22 mouse cellular contexts compared by ENCODE assay signal in the genomic region with DNA sequence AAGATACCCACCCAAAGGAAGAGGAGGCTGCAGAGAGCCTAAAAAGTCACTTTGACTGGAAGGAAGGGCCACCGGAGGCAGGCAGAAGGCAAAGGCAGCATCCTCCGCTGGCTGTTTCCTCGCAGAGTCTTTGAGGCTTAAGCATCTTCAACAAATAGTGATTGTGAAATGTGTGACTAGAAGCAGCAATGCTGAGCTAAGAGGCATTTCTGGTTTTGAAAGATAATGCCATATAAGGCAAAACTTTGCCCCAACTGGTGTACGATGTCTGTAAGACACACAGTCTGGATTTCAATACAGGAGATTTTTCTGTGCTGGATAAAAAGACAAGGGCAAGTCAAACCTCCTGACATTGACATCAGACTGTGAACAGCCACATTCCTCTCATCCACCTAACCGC. TPM values are rescaled to one million over a fixed set of nuclear protein-coding genes. Genes with fewer than 3 reads are reported as not detected.
DNase-seq lines count a peak whose midpoint lies in the region; ATAC-seq and TF ChIP-seq lines count a peak whose summit lies in the region.
"Had no signal": no experiment of that assay in that cellular context is flagged by ENCODE, and none has a peak within 500 bp of the region (broad histone marks: within the 10 kb centered on the region; RNA-seq: fewer than 3 reads in every experiment).

No protein-coding gene starts in this region.

- no peaks in the 10 kb centered on the region for H3K27me3 ChIP-seq in embryonic facial prominence, embryonic 14.5 days (replicated peaks; ENCODE audit: control insufficient read depth, insufficient read depth, low read length)
- H3K27me3 ChIP-seq in embryonic facial prominence, embryonic 10.5 days (replicated peaks; ENCODE audit: low read depth, poor library complexity, severe bottlenecking): no peaks in the 10 kb centered on the region; the same call in 1 of the 2 replicates
- H3K27me3 ChIP-seq in lung, embryonic 15.5 days: no peaks in the 10 kb centered on the region
- peaks cover 9% of the 10 kb centered on the region for H3K27me3 ChIP-seq in limb, embryonic 10.5 days (ENCODE audit: low read depth, poor library complexity, severe bottlenecking)
- no peaks in the 10 kb centered on the region for H3K27me3 ChIP-seq in stomach, postnatal 0 days (ENCODE audit: control insufficient read depth, insufficient read depth, low read length)
- H3K27me3 ChIP-seq: forebrain, embryonic 15.5 days; neural tube, embryonic 13.5 days had no signal

- no peak for TF ChIP-seq CTCF in stomach, postnatal 0 days (IDR thresholded peaks at IDR 0.05; ENCODE audit: low read depth)

- ATAC-seq in embryonic facial prominence, embryonic 14.5 days (ENCODE audit: low read depth): no peak
- ATAC-seq in lung, embryonic 15.5 days (ENCODE audit: borderline replicate concordance, extremely low read depth, low FRiP score, low TSS enrichment): no peak
- peak; percentile 49; the same call in 1 of the 2 replicates for ATAC-seq in stomach, postnatal 0 days (ENCODE audit: low FRiP score, low TSS enrichment)
- ATAC-seq: CD4-positive, CD25-positive, alpha-beta regulatory T cell, adult 4 months; forebrain, embryonic 15.5 days had no signal

- no peak for TF ChIP-seq EP300 in stomach, postnatal 0 days (optimal IDR thresholded peaks at IDR 0.05)

- DNase-seq in embryonic facial prominence, embryonic 14.5 days (ENCODE audit: low spot score): peak; percentile 50
- no peak for DNase-seq in embryonic facial prominence, embryonic 10.5 days (ENCODE audit: low spot score)
- DNase-seq in lung, postnatal 25 days (ENCODE audit: low spot score): no peak
- DNase-seq in limb, embryonic 10.5 days (ENCODE audit: low spot score): no peak
- no peak for DNase-seq in stomach, postnatal 0 days (ENCODE audit: low spot score)
- DNase-seq in right cerebral cortex, adult 2 months (ENCODE audit: low spot score in 2 of 2): no peak
- no peak for DNase-seq in urinary bladder, postnatal 10 days (ENCODE audit: low spot score)
- DNase-seq: adrenal gland, postnatal 25 days; cerebellum, adult 18-20 months; gastrocnemius, adult 2 months; heart, postnatal 10 days; kidney, adult 9 months; lung, postnatal 4 days; right cerebral cortex, postnatal 14 days; thymus, postnatal 25 days had no signal

- H3K27ac ChIP-seq in embryonic facial prominence, embryonic 14.5 days (replicated peaks; ENCODE audit: low read depth, low read length): no peak overlapping the region
- H3K27ac ChIP-seq in embryonic facial prominence, embryonic 10.5 days (replicated peaks): no peak overlapping the region; the same call in 1 of the 2 replicates
- 0 out of 2 replicates have a peak overlapping the region, but pooled peaks have one; percentile 8 for H3K27ac ChIP-seq in lung, embryonic 15.5 days
- peak overlapping the region; percentile 37; the same call in 1 of the 2 replicates for H3K27ac ChIP-seq in limb, embryonic 10.5 days
- H3K27ac ChIP-seq in stomach, postnatal 0 days (replicated peaks): peak overlapping the region; percentile 78
- H3K27ac ChIP-seq: forebrain, embryonic 15.5 days; gastrocnemius, adult 2 months; liver, embryonic 14.5 days; neural tube, embryonic 13.5 days had no signal

- H3K36me3 ChIP-seq in embryonic facial prominence, embryonic 14.5 days (ENCODE audit: control insufficient read depth, insufficient read depth, low read length): no peaks in the 10 kb centered on the region
- peaks cover 5% of the 10 kb centered on the region for H3K36me3 ChIP-seq in embryonic facial prominence, embryonic 10.5 days (replicated peaks)
- H3K36me3 ChIP-seq in lung, embryonic 15.5 days: no peaks in the 10 kb centered on the region
- H3K36me3 ChIP-seq in limb, embryonic 10.5 days: no peaks in the 10 kb centered on the region
- no peaks in the 10 kb centered on the region for H3K36me3 ChIP-seq in stomach, postnatal 0 days (ENCODE audit: control insufficient read depth, insufficient read depth, low read length)
- H3K36me3 ChIP-seq: forebrain, embryonic 15.5 days; neural tube, embryonic 13.5 days had no signal

- 56% methylated on average over 5 of the region's 5 CpGs for WGBS in embryonic facial prominence, embryonic 14.5 days
- WGBS in embryonic facial prominence, embryonic 10.5 days: 84% methylated on average over 5 of the region's 5 CpGs
- WGBS in lung, embryonic 15.5 days: 48% methylated on average over 5 of the region's 5 CpGs
- whole genome bisulfite sequencing in limb, embryonic 10.5 days: 84% methylated on average over 5 of the region's 5 CpGs
- 38% methylated on average over 5 of the region's 5 CpGs for WGBS in stomach, postnatal 0 days

- H3K4me3 ChIP-seq in embryonic facial prominence, embryonic 14.5 days (ENCODE audit: low read depth, low read length): no peak overlapping the region
- H3K4me3 ChIP-seq in embryonic facial prominence, embryonic 10.5 days: no peak overlapping the region
- H3K4me3 ChIP-seq in lung, embryonic 15.5 days: no peak overlapping the region
- H3K4me3 ChIP-seq in limb, embryonic 10.5 days: no peak overlapping the region
- H3K4me3 ChIP-seq in stomach, postnatal 0 days (ENCODE audit: low read depth, low read length): no peak overlapping the region
- H3K4me3 ChIP-seq: forebrain, embryonic 15.5 days; gastrocnemius, adult 2 months; neural tube, embryonic 13.5 days had no signal

- peaks cover 8% of the 10 kb centered on the region; the same call in 1 of the 2 replicates for H3K4me1 ChIP-seq in embryonic facial prominence, embryonic 14.5 days (ENCODE audit: control insufficient read depth, insufficient read depth, low read length)
- H3K4me1 ChIP-seq in embryonic facial prominence, embryonic 10.5 days: peaks cover 45% of the 10 kb centered on the region
- H3K4me1 ChIP-seq in lung, embryonic 15.5 days: 0 out of 2 replicates have a peak, but pooled peaks cover 4% of the 10 kb centered on the region
- H3K4me1 ChIP-seq in limb, embryonic 10.5 days: peaks cover 55% of the 10 kb centered on the region
- H3K4me1 ChIP-seq in stomach, postnatal 0 days (replicated peaks; ENCODE audit: control insufficient read depth, insufficient read depth): no peaks in the 10 kb centered on the region

- H3K4me2 ChIP-seq in embryonic facial prominence, embryonic 14.5 days (ENCODE audit: low read depth, low read length): no peak overlapping the region
- H3K4me2 ChIP-seq in lung, embryonic 15.5 days: no peak overlapping the region
- H3K4me2 ChIP-seq in stomach, postnatal 0 days (replicated peaks; ENCODE audit: low read depth): no peak overlapping the region
- H3K4me2 ChIP-seq: forebrain, embryonic 15.5 days; heart, embryonic 11.5 days; midbrain, embryonic 11.5 days; neural tube, embryonic 13.5 days had no signal

- no peaks in the 10 kb centered on the region for H3K9me3 ChIP-seq in embryonic facial prominence, embryonic 14.5 days (ENCODE audit: control insufficient read depth, low read length)
- no peaks in the 10 kb centered on the region for H3K9me3 ChIP-seq in embryonic facial prominence, embryonic 10.5 days
- no peaks in the 10 kb centered on the region for H3K9me3 ChIP-seq in lung, embryonic 15.5 days
- H3K9me3 ChIP-seq in limb, embryonic 10.5 days (replicated peaks): no peaks in the 10 kb centered on the region
- H3K9me3 ChIP-seq in stomach, postnatal 0 days (ENCODE audit: control insufficient read depth, low read length): no peaks in the 10 kb centered on the region
- H3K9me3 ChIP-seq: forebrain, embryonic 15.5 days; neural tube, embryonic 13.5 days had no signal

- no peak overlapping the region for H3K9ac ChIP-seq in embryonic facial prominence, embryonic 14.5 days (ENCODE audit: low read depth, low read length)
- no peak overlapping the region for H3K9ac ChIP-seq in lung, embryonic 15.5 days
- H3K9ac ChIP-seq in stomach, postnatal 0 days (ENCODE audit: low read length): no peak overlapping the region
- H3K9ac ChIP-seq: forebrain, embryonic 15.5 days; liver, embryonic 14.5 days; neural tube, embryonic 13.5 days had no signal

RNA-seq across cellular contexts. Expression of gene Foxp1, which starts 51.6 kb away (rescaled TPM):
- 80.1 and 87.9 TPM in 2 replicates for polyA plus RNA-seq in embryonic facial prominence, embryonic 14.5 days (2014; fragmentation: Nextera tagmentation; extraction: Ambion mirVana)
- 88.5 and 107 TPM in 2 replicates for polyA plus RNA-seq in embryonic facial prominence, embryonic 10.5 days (2016; fragmentation: Nextera tagmentation; extraction: Ambion mirVana)
- polyA plus RNA-seq in lung, embryonic 15.5 days (2015; fragmentation: Nextera tagmentation; extraction: Ambion mirVana): 95.4 and 109 TPM in 2 replicates
- polyA plus RNA-seq in limb, embryonic 10.5 days (2016; fragmentation: Nextera tagmentation; extraction: Ambion mirVana): 30.6 and 47.3 TPM in 2 replicates
- polyA plus RNA-seq in stomach, postnatal 0 days (2015; fragmentation: Nextera tagmentation; extraction: Ambion mirVana): 68.9 and 74.5 TPM in 2 replicates

Comparison
In these comparisons a context has a peak if more than half of its experiments do, and no peak if none do; other contexts are left out.
1. H3K27ac ChIP-seq: peak in lung, embryonic 15.5 days (single experiment), limb, embryonic 10.5 days (single experiment) and stomach, postnatal 0 days (single experiment); none in embryonic facial prominence, embryonic 14.5 days (single experiment) and embryonic facial prominence, embryonic 10.5 days (single experiment).